Mouse (Mus musculus) frontal cortex, postnatal 10 days (tissue): ENCODE measurements around the gene Arfip2.

Experiments
- DNase-seq, 2 experiments: peaks; one replicate each; pipeline ENCODE4 v3.0.0; 2022; ENCODE audit warnings: low spot score in 2 of 2, mixed read lengths in 1 of 2

The Arfip2 gene

GRCm38 (mm10) chr7:105614400-105614799 is 25.8 kb downstream of the Arfip2 start:
- DNase-seq, result no peak

- no peak for DNase-seq
Measured at GRCm38 (mm10) chr7:105611767-105612166, 28.4 kb downstream of the Arfip2 start.

GRCm38 (mm10) chr7:105608467-105608866 is 31.7 kb downstream of the Arfip2 start:
- no peak for DNase-seq

- peak in 1 of 2 experiments; percentile 47 for DNase-seq
Measured at GRCm38 (mm10) chr7:105602860-105603623, 37.2 kb downstream of the Arfip2 start.

GRCm38 (mm10) chr7:105590097-105590496 is 50.1 kb downstream of the Arfip2 start:
- DNase-seq, result no peak

GRCm38 (mm10) chr7:105588325-105588912 is 51.8 kb downstream of the Arfip2 start:
- no peak for DNase-seq
